Mouse (Mus musculus): Measurements from ENCODE around the gene Xylt1. TPM values are rescaled to one million over a fixed set of nuclear protein-coding genes. Genes with fewer than 3 reads are reported as not detected.

The Xylt1 gene
- polyA plus RNA-seq, 1 experiment, result 0.91 TPM

DNA sequence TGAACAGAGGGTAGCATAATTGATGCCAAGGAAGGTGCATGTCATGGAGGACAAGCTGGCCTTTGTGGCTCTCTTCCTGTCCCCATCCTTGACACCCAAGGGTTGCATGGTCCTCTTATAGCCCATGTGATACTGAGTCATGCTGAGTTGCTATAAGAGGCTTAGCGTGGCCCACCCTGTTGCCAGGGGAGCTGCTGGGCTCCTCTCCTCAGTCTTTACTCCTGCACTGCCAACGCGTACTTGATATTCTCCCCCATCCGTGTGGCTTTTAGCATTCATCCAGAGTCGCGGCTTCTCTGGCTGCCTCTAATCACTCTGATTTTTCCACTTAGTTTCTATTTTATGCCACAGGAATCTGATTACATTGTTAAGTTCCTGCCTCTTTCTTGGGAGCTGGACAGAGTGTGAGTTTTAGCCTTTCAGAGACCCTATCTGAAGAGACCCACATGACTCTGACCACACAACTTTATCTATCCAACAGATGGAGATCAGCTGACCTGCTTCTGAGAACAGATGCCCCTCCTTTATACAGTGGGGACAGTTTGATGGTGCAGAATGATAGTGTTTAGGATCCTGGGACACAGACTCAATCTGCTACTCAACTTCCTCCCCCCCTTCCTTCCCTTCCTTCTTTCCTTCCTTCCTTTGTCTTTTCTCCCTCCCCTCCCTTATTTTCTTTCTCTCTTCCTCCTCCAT, 206.6 kb downstream of the Xylt1 start:
- Histone ChIP-seq H3K4me3 (ENCODE audit: insufficient read depth, low read depth, low read length) (no peak overlapping the region), H3K27ac (replicated peaks; ENCODE audit: low read depth, low read length) (no peak overlapping the region), H3K4me1 (ENCODE audit: control insufficient read depth, insufficient read depth, insufficient read length, low read length) (no peaks in the 10 kb centered on the region)

DNA sequence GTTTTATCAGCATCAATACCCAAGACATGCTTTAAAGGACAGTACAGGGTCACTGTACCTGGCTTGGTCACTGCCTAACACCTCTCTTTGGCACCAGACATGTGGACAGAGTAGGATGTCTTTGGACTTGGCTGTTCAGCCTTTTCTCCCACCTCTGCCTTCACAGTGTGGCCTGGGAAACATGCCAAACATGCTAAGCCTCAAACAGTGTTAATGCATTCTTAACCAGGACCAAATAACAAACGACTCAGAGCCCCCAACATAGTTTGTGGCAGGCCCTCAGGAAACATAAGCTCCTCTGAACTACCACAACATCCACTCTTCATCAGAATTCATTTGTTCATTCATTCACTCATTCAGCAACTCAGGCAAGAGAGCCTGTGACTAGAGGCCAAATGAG, 207.6 kb downstream of the Xylt1 start:
- Histone ChIP-seq H3K4me1 (ENCODE audit: control insufficient read depth, insufficient read depth, insufficient read length, low read length) (no peaks in the 10 kb centered on the region), H3K4me3 (ENCODE audit: insufficient read depth, low read depth, low read length) (no peak overlapping the region), H3K27ac (replicated peaks; ENCODE audit: low read depth, low read length) (no peak overlapping the region)

DNA sequence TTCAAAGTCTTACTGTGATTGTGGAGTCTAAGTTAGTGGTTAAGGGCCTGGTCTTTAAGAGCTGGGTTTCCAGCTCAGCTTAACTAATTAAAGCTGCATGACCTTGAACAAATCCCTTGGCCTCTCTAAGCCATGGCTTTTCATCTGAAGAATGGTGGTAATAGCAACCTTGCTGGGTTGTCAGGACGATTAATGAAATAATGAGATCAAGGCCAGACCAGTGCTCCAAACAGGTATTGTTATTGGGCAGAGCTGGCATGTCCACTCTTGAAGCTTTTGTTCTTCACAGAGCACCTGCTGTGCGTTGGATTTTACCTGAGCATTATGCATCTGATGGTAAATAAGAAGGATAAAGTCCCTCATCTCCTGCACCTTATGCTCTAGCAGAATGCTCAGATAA, 208.6 kb downstream of the Xylt1 start:
- H3K4me3 ChIP-seq (ENCODE audit: insufficient read depth, low read depth, low read length), result no peak overlapping the region
- H3K4me1 ChIP-seq (ENCODE audit: control insufficient read depth, insufficient read depth, insufficient read length, low read length), result no peaks in the 10 kb centered on the region
- H3K27ac ChIP-seq (replicated peaks; ENCODE audit: low read depth, low read length), result no peak overlapping the region

DNA sequence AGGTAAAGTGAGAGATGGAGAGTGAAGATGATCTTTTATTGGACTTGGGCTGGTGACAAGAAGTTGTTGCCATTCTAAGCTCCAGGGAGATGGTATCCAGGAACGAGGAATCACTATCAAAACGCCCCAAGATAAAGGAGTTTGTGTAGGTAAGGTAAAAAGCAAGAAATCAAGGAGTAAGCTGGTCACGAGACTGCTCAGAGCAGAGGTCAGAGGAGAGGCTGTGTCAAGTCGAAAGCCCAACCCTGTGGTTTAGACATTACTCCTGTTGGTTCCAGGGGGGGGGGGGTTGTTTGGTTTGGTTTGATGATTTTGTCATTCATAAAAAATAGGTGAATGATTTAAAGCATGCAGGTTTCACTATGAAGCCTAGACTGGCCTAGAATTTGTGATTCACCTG, 209.0 kb downstream of the Xylt1 start:
- Histone ChIP-seq H3K27ac (replicated peaks; ENCODE audit: low read depth, low read length) (no peak overlapping the region), H3K4me1 (ENCODE audit: control insufficient read depth, insufficient read depth, insufficient read length, low read length) (no peaks in the 10 kb centered on the region), H3K4me3 (ENCODE audit: insufficient read depth, low read depth, low read length) (no peak overlapping the region)

DNA sequence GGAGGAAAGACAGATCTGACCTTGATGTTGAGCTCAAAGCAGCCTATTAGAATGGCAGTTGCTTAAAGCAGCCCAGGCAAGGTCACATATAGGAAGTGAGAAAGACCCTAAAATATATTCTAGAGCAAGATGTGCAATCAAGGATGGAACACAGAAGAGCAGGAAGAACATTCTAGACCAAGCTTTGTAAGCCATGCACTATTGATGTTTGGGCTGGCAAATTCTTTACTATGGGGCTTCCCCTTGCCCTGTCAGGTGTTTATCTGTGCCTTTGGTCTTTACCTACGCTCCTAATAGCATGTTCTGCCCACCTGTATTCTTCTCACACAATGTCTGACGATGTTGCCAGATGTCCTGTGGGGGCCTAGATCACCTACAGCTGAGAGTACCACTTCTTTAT, 213.4 kb downstream of the Xylt1 start:
- no peaks in the 10 kb centered on the region for H3K4me1 ChIP-seq (ENCODE audit: control insufficient read depth, insufficient read depth, insufficient read length, low read length)
- no peak overlapping the region for H3K27ac ChIP-seq (replicated peaks; ENCODE audit: low read depth, low read length)

DNA sequence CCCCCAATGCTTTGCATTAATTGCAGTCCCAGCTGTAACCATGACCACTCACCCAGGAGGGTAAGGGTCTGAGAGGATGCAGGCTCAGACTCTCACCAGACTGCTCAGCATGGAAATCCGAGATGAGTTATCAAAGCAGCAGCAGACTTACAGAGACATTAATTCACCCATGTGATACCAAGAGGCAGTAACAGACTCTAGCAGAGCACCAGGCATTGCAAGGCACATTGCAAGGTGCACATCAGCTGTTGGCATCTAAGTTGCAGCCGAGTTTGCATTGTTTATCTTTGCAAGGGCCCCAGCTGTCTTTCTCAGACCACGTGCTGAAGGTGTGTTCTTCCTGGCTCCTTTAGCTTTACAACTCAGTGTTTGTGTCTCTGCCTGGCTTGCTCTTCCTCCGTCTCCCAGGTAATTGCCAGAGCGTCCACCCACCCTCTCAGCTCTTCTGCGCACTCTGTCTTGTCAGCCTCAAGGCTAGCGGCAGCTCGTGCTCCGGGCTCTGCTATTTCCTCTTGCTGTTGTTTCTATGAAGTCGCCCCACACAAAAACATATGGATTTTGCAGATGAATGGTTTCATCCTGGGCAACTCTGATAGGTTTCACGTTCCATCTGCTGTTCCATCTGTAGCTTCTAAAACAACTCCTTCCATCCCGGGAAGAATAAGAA, 214.4 kb downstream of the Xylt1 start:
- Histone ChIP-seq H3K27ac (replicated peaks; ENCODE audit: low read depth, low read length) (no peak overlapping the region), H3K4me1 (ENCODE audit: control insufficient read depth, insufficient read depth, insufficient read length, low read length) (no peaks in the 10 kb centered on the region)

More for the DNA sequence above, 213.4 kb downstream of the Xylt1 start:
- H3K4me3 ChIP-seq (ENCODE audit: insufficient read depth, low read depth, low read length), result no peak overlapping the region

DNA sequence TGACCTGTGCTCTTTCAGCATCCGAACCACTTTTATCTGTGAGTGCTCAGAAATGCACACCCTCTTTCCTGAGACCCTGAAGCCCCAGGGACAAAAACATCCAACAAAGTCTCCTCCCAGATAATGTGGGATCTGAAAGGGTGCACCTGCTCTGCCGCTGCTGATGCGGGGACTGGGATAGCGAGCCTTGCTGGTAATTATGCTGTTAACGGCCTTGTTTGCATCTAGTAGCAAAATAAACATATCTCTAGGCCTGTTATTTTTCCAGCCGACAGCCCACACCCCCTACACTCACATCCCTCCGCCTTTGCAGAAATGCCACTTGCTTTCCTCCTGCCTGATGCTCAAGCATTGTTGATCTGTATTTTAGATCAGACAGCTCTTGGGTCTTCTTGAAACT, 219.7 kb downstream of the Xylt1 start:
- Histone ChIP-seq H3K4me3 (ENCODE audit: insufficient read depth, low read depth, low read length) (no peak overlapping the region), H3K4me1 (ENCODE audit: control insufficient read depth, insufficient read depth, insufficient read length, low read length) (no peaks in the 10 kb centered on the region), H3K27ac (replicated peaks; ENCODE audit: low read depth, low read length) (no peak overlapping the region)

More for the DNA sequence above, 214.4 kb downstream of the Xylt1 start:
- no peak overlapping the region for H3K4me3 ChIP-seq (ENCODE audit: insufficient read depth, low read depth, low read length)

DNA sequence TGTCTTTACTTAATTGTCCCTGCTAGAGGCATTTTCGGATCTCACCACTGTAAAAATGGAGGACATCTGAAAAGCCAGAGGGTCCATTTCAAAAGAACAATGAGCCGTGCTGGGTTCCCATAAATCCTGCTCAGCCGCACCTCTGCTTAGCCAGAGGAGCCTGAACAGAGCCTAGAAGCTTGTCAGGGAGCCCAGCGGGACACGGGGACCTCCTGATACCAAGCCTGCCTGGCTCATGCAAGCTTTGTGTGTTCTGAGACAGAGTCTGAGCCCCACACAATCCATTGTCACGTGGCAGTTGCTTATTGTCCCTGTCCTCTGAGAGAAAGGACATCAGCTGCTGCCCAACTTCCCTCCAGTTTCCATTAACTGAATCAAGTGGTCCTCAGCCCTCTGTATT, 229.7 kb downstream of the Xylt1 start:
- Histone ChIP-seq H3K27ac (replicated peaks; ENCODE audit: low read depth, low read length) (no peak overlapping the region), H3K4me1 (ENCODE audit: control insufficient read depth, insufficient read depth, insufficient read length, low read length) (no peaks in the 10 kb centered on the region), H3K4me3 (ENCODE audit: insufficient read depth, low read depth, low read length) (no peak overlapping the region)

DNA sequence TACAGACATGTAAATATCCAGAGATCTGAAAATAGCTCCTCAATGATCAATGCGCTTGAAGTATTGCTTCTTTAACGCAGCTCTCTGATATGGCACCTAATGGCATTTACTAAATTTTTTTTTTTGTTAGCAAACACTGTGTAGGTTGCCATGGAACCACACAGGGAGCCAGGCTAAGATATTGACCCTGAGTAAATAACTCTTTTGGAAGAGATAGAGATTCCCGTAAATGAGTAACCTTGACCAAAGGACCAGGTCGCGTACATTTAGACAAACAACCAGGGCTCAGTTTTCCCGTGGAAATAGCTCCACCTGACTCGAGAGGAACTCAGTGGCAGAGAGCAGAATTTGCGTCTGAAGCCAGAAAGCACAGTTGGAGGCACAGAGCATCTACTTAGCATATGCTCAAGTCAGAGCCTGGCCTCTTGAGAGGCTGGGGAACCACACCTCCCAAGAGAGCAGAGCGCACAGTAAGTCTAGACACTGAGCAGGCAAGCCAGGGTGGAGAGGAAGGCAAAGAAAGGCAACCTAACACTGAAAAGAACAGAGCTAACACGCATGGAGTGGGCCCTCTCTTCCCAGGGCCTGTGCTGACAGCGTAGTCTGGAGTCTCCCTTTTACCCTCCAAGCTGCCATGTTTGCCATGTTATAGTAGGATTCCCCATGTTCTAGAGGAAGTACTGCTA, 232.2 kb downstream of the Xylt1 start:
- Histone ChIP-seq H3K27ac (replicated peaks; ENCODE audit: low read depth, low read length) (no peak overlapping the region), H3K4me3 (ENCODE audit: insufficient read depth, low read depth, low read length) (no peak overlapping the region), H3K4me1 (ENCODE audit: control insufficient read depth, insufficient read depth, insufficient read length, low read length) (no peaks in the 10 kb centered on the region)

DNA sequence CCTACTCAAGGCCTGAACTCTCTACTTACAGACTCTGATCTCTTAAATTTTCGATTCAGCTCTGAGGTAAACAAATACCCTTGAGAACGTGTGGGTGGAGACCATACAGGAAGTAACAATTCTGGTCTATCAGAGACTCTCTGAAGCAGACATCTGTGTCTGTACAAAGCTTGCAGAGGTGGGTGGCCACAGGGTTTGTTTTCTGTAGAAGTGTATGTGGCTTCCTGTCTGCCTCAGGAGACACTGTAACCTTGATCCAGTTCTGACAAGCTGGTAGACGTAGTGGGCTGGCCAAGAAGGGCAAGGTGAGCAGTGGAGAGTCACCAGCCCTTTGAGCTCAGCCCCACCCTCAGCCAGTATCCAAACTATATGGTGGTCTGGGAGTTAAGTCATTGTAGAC, 233.0 kb downstream of the Xylt1 start:
- H3K4me3 ChIP-seq (ENCODE audit: insufficient read depth, low read depth, low read length), result no peak overlapping the region
- H3K4me1 ChIP-seq (ENCODE audit: control insufficient read depth, insufficient read depth, insufficient read length, low read length), result no peaks in the 10 kb centered on the region

DNA sequence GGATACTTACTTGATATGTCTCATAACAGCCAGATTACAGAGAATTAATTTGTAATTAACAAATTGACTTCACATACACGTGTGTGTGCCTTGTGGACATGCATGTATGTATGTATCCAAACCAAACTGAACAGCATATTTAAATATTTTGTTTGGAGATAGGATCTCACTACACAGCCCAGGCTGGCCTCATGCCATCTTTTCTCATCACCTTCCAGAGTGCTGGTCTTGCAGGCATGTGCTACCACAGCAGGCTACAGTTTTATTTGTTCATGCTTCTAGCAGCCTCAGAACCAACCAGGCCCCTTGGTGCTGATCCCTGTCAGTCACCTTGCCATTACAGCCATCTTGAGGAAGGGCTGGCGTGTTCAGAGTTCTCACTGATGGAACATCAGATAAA, 233.6 kb downstream of the Xylt1 start:
- Histone ChIP-seq H3K4me1 (ENCODE audit: control insufficient read depth, insufficient read depth, insufficient read length, low read length) (no peaks in the 10 kb centered on the region), H3K4me3 (ENCODE audit: insufficient read depth, low read depth, low read length) (no peak overlapping the region), H3K27ac (replicated peaks; ENCODE audit: low read depth, low read length) (no peak overlapping the region)

More for the DNA sequence above, 233.0 kb downstream of the Xylt1 start:
- H3K27ac ChIP-seq (replicated peaks; ENCODE audit: low read depth, low read length), result no peak overlapping the region

DNA sequence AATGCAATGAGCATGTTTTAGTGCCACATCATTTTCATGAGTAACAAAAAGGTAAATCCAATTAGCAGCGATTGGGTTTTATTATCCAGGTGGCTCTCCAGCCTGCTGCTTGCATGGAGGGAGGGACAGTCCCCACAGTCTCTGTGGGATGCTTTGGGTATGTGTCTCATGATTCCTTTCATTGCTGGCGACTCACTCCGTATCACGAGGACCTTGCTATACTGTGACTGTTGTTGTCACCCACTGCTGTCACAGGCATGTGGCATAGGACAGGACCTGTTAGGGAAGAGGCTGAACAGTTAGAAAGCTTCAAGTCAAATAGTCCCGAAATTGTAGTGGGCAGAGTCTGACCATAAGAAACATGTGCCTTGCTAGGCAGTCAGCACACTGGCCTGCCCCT, 234.1 kb downstream of the Xylt1 start:
- Histone ChIP-seq H3K4me3 (ENCODE audit: insufficient read depth, low read depth, low read length) (no peak overlapping the region), H3K4me1 (ENCODE audit: control insufficient read depth, insufficient read depth, insufficient read length, low read length) (no peaks in the 10 kb centered on the region), H3K27ac (replicated peaks; ENCODE audit: low read depth, low read length) (no peak overlapping the region)

DNA sequence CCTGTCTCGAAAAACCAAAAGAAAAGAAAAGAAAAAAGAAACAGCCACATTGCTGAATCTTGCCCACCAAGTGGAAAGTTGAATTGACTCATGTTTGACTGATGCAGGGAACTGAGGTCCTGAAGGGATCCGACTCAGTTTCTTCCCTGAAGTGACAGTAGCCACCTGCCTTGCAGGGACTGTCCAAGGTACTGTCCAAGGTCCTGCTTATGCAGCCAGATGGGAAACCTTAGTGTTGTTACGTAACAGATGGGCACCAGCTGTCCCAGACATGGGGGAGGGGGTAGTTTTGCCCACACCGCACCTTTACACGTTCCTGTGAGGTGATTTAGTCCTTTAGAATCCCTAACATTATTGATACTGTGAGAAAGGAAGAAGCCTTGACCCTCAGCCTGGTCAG, 235.5 kb downstream of the Xylt1 start:
- H3K27ac ChIP-seq (replicated peaks; ENCODE audit: low read depth, low read length), result no peak overlapping the region
- no peak overlapping the region for H3K4me3 ChIP-seq (ENCODE audit: insufficient read depth, low read depth, low read length)
- H3K4me1 ChIP-seq (ENCODE audit: control insufficient read depth, insufficient read depth, insufficient read length, low read length), result no peaks in the 10 kb centered on the region

DNA sequence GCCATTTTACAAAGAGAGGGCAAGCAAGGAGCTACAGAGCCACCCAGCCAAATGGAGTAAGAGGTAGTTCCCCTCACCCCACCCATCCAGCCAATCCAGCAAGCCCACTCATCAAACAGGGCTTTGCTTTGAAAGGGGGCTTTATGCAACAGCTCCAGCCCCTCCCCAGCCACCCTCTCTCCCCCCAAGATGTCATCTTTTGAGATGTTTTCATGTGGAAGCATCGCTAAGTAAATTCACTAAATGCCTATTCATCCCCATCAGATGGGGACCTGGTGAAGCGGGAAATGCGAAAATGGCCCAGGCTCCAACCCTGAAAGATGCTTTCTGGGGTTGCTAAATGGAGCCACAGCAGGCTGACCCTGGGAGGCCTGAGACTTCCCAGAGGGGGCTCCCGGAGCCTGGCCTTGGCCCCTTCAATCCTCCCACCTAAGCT, 238.0 kb downstream of the Xylt1 start:
- no peaks in the 10 kb centered on the region for H3K4me1 ChIP-seq (ENCODE audit: control insufficient read depth, insufficient read depth, insufficient read length, low read length)
- no peak overlapping the region for H3K4me3 ChIP-seq (ENCODE audit: insufficient read depth, low read depth, low read length)
- H3K27ac ChIP-seq (replicated peaks; ENCODE audit: low read depth, low read length), result no peak overlapping the region

DNA sequence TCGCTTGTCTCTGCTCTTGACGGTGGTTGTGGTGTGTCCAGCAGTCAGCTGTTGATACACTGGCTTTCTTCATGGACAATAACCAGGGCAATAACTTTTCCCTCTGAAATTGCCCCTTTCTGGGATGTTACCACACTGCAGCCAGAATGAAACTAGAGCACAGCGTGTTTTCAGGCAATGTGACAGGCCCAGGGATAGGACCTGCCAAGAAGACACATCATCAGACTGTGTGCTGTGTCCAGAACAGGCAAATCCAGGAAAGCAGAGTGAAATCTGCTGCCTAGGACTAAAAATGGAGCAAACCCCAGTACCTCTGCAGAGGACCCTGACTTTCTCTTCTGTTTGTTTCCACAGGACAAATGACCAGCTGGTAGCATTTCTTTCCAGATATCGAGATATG, 240.8 kb downstream of the Xylt1 start:
- no peak overlapping the region for H3K27ac ChIP-seq (replicated peaks; ENCODE audit: low read depth, low read length)
- no peaks in the 10 kb centered on the region for H3K4me1 ChIP-seq (ENCODE audit: control insufficient read depth, insufficient read depth, insufficient read length, low read length)
- H3K4me3 ChIP-seq (ENCODE audit: insufficient read depth, low read depth, low read length), result no peak overlapping the region

DNA sequence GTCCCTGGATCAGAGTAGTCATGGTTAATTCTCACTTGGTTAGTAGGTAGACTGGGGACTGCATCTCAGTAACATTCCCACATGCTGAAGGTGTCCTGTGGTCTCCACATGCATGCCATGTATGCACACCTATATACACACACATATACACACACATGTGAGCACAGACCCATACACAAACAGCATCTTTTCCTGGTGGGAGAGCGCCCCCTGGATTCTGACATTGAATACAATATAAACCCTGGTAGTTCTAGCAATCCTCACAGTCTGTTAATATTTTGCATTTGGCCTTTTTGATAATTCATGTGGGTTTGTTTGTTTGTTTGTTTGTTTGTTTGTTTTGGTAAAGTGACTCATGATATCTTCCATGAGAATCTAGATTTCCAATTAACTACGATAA, 242.0 kb downstream of the Xylt1 start:
- H3K4me1 ChIP-seq (ENCODE audit: control insufficient read depth, insufficient read depth, insufficient read length, low read length), result no peaks in the 10 kb centered on the region
- H3K27ac ChIP-seq (replicated peaks; ENCODE audit: low read depth, low read length), result no peak overlapping the region
- H3K4me3 ChIP-seq (ENCODE audit: insufficient read depth, low read depth, low read length), result no peak overlapping the region

Measured in brown adipose tissue, adult 24 weeks (tissue).